Mouse (Mus musculus): ENCODE measurements around the gene Vezt.
A peak's percentile ranks its signal among the peaks of the same experiment; 100 is the strongest.

Gene Vezt

GRCm38 (mm10) chr10:93967486-93967885, 68.1 kb downstream of the Vezt start:
- no peak for DNase-seq (ENCODE audit: extremely low read depth, low read depth)

- DNase-seq (ENCODE audit: extremely low read depth, low read depth) = no peak
These were observed 81.6 kb downstream of the Vezt start for GRCm38 (mm10) chr10:93954023-93954422.

- no peak for DNase-seq (ENCODE audit: extremely low read depth, low read depth)
These were observed 82.1 kb downstream of the Vezt start for GRCm38 (mm10) chr10:93953504-93953903.

GRCm38 (mm10) chr10:93950991-93951390, 84.6 kb downstream of the Vezt start:
- no peak for DNase-seq (ENCODE audit: extremely low read depth, low read depth)

GRCm38 (mm10) chr10:93949921-93950320, 85.7 kb downstream of the Vezt start:
- DNase-seq (ENCODE audit: extremely low read depth, low read depth) = no peak

- DNase-seq (ENCODE audit: extremely low read depth, low read depth) = no peak
These were observed 89.6 kb downstream of the Vezt start for GRCm38 (mm10) chr10:93945843-93946499.

- DNase-seq (ENCODE audit: extremely low read depth, low read depth) = no peak
These were observed 90.3 kb downstream of the Vezt start for GRCm38 (mm10) chr10:93945364-93945763.

- DNase-seq (ENCODE audit: extremely low read depth, low read depth) = no peak
These were observed 91.4 kb downstream of the Vezt start for GRCm38 (mm10) chr10:93944241-93944640.

- DNase-seq (ENCODE audit: extremely low read depth, low read depth) = no peak
These were observed 95.3 kb downstream of the Vezt start for GRCm38 (mm10) chr10:93940279-93940678.

GRCm38 (mm10) chr10:93939676-93940075, 95.9 kb downstream of the Vezt start:
- no peak for DNase-seq (ENCODE audit: extremely low read depth, low read depth)

GRCm38 (mm10) chr10:93938844-93939271, 96.8 kb downstream of the Vezt start:
- DNase-seq (ENCODE audit: extremely low read depth, low read depth) = no peak

GRCm38 (mm10) chr10:93933980-93934379, 101.6 kb downstream of the Vezt start:
- no peak for DNase-seq (ENCODE audit: extremely low read depth, low read depth)

GRCm38 (mm10) chr10:93932861-93933260, 102.8 kb downstream of the Vezt start:
- no peak for DNase-seq (ENCODE audit: extremely low read depth, low read depth)

GRCm38 (mm10) chr10:93932020-93932419, 103.6 kb downstream of the Vezt start:
- DNase-seq (ENCODE audit: extremely low read depth, low read depth) = no peak

- DNase-seq (ENCODE audit: extremely low read depth, low read depth) = no peak
These were observed 104.2 kb downstream of the Vezt start for GRCm38 (mm10) chr10:93931431-93931830.

- peak; percentile 56 for DNase-seq (ENCODE audit: extremely low read depth, low read depth)
These were observed 105.3 kb downstream of the Vezt start for GRCm38 (mm10) chr10:93930236-93930824.

- DNase-seq (ENCODE audit: extremely low read depth, low read depth) = no peak
These were observed 111.0 kb downstream of the Vezt start for GRCm38 (mm10) chr10:93924666-93925065.

GRCm38 (mm10) chr10:93921160-93921559, 114.5 kb downstream of the Vezt start:
- no peak for DNase-seq (ENCODE audit: extremely low read depth, low read depth)

- DNase-seq (ENCODE audit: extremely low read depth, low read depth) = no peak
These were observed 116.4 kb downstream of the Vezt start for GRCm38 (mm10) chr10:93919227-93919626.

GRCm38 (mm10) chr10:93918701-93919100, 116.9 kb downstream of the Vezt start:
- DNase-seq (ENCODE audit: extremely low read depth, low read depth) = no peak

- peak; percentile 66 for DNase-seq (ENCODE audit: extremely low read depth, low read depth)
These were observed 117.5 kb downstream of the Vezt start for GRCm38 (mm10) chr10:93918087-93918486.

GRCm38 (mm10) chr10:93916778-93917177, 118.8 kb downstream of the Vezt start:
- no peak for DNase-seq (ENCODE audit: extremely low read depth, low read depth)
